Mouse (Mus musculus) naive thymus-derived CD4-positive, alpha-beta T cell, adult 5 months (primary cell): ENCODE results near the gene Srrd. TPM values are rescaled to one million over a fixed set of nuclear protein-coding genes. Genes with fewer than 3 reads are reported as not detected.

Experiments
- polyA plus RNA-seq: library from polyadenylated mRNA; unstranded; fragments of 100-300 nt; shearing (Covaris generic); gene quantifications from one replicate; pipeline ENCODE4 v1.2.1, GENCODE M21; 2017

Srrd gene
- 39.2 TPM for polyA plus RNA-seq

GRCm38 (mm10) chr5:112342463-112343204, at the start of gene Srrd, which contains the start of gene Hps4:
Gene Srrd, minus strand, starts transcription at chr5:112343040.
Gene Hps4, plus strand, starts transcription at chr5:112343083.

DNA sequence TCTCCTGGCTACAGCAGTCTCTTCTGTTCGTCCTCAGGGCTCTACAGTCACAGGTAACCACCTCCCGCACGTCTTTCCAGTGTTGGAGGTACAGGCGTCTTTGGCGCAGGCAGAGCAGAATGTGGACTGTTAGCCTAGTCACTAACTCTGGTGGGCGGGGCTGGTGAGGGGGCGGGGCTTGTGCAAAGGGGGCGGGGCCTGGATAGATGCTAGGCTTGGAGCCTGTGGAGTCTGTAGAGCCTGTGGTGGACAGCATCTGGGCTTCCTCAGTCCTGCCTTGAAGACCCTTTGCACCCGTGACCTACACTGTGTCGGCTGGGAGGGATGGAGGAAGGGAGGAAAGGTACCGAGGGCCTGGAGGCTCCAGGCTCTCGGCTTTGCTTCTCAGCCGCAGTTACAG, 13.1 kb upstream of the Srrd start, which contains the start of gene Gm6583:
Gene Gm6583 (minus strand): TSS at position 124 of the 400 bp plus-strand sequence.

DNA sequence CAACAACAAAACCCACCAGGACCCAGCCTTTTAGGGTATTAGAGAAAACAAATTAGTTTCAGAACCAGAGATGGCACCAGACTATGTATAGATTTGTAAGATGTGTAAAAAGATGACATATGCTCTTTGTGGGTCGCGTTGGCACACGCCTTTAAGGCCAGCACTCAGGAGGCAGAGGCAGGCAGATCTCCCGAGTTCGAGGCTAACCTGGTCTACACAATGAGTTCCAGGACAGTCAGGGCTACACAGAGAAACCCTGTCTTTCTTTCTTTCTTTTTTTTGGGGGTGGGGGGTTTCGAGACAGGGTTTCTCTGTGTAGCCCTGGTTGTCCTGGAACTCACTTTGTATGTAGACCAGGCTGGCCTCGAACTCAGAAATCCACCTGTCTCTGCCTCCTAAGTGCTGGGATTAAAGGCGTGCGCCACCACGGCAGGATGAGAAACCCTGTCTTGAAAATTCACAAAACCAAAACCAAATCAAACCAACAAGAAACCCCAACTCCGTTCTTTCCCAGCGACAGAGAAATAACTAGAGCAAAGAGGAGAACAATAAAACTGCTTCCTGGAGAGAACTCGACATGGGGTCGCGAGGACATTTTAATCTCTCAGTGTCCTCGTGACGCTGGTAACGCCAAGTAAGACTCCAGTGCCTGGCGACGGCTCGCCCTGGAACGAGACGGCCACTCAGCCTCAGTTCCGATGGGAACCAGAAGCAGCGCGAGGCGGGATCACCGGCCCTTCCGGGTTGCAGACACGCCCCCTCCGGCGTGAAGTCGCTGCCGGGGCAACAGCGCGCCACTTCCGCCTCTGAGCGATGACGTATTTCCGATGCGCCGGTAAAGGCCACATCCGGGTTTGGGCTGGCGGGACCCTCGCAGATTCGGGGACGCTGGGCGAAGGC, 17.0 kb downstream of the Srrd start, which contains the start of gene Tfip11:
Gene Tfip11 (plus strand): TSS at position 813 of the 900 bp plus-strand sequence.

Other genes starting within 250 kb of the Srrd start
- not detected for gene Cryba4, start 90.5 kb downstream of the Srrd start, polyA plus RNA-seq
- gene Crybb1, start 87.2 kb downstream of the Srrd start, polyA plus RNA-seq: not detected
- gene Tpst2, start 66.3 kb downstream of the Srrd start, polyA plus RNA-seq: 133 TPM
- gene Tfip11, start 16.7 kb downstream of the Srrd start, polyA plus RNA-seq: 44.0 TPM
- gene Hps4, start within 50 bp of the Srrd start, polyA plus RNA-seq: 17.4 TPM
- not detected for gene Gm6583, start 13.0 kb upstream of the Srrd start, polyA plus RNA-seq
- not detected for gene Asphd2, start 51.8 kb upstream of the Srrd start, polyA plus RNA-seq
- not detected for gene Gm6588, start 106.4 kb upstream of the Srrd start, polyA plus RNA-seq
- gene Sez6l, start 234.1 kb upstream of the Srrd start, polyA plus RNA-seq: not detected